Mouse (Mus musculus): ENCODE data around the gene Cdk5rap1.

Gene Cdk5rap1

GRCm38 (mm10) chr2:154372842-154373500, at the start of gene Cdk5rap1:
TSS of gene Cdk5rap1 (minus strand) at chr2:154373010.
- no peak for DNase-seq (ENCODE audit: low spot score in 2 of 2)

DNA sequence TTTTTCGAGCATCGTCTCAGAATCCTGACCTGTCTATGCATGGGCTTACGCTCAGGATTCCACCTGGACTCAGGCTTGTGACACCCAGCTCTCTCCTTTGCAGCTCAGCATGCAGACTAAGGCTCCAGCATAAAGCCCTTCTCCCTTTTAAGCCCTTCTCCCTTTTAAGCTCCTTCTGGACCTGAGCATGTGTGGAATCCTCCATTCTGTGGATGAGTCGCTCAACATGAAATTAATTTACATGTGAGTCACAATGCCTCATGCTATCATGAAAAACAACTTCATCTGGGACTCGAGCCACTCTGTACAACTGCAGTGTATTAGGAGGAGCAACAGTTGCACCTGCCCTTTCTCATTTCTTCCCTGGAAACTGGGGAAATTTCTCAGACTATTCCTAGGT, 49.4 kb upstream of the Cdk5rap1 start:
- no peak for DNase-seq (ENCODE audit: low spot score in 2 of 2)

GRCm38 (mm10) chr2:154420942-154421731, 48.3 kb upstream of the Cdk5rap1 start:
- DNase-seq (ENCODE audit: low spot score in 2 of 2) = no peak

GRCm38 (mm10) chr2:154419631-154420515, 47.1 kb upstream of the Cdk5rap1 start:
- DNase-seq (ENCODE audit: low spot score in 2 of 2) = no peak

GRCm38 (mm10) chr2:154418001-154418400, 45.2 kb upstream of the Cdk5rap1 start:
- DNase-seq (ENCODE audit: low spot score in 2 of 2) = no peak

DNA sequence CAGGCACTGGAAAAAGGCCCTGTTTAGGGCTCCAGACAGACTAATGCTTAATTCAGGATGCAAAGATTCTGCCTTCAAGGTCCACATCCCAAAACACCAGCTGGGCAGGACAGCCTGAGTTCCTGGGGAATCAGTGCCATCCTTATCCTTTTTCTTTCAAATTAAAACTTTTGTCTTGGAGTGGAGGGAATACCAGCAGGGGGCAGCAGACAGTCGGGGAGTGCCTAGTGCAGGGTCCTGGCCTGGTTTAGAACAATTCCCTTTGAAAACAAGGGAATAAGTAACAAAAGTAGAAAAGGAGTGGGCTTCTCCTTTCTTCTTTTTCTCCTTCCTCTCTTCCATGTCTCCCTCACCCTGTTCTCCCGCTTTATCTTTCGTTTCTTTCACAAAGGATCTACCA, 44.3 kb upstream of the Cdk5rap1 start:
- DNase-seq (ENCODE audit: low spot score in 2 of 2) = peak in 1 of 2 experiments; percentile 67

DNA sequence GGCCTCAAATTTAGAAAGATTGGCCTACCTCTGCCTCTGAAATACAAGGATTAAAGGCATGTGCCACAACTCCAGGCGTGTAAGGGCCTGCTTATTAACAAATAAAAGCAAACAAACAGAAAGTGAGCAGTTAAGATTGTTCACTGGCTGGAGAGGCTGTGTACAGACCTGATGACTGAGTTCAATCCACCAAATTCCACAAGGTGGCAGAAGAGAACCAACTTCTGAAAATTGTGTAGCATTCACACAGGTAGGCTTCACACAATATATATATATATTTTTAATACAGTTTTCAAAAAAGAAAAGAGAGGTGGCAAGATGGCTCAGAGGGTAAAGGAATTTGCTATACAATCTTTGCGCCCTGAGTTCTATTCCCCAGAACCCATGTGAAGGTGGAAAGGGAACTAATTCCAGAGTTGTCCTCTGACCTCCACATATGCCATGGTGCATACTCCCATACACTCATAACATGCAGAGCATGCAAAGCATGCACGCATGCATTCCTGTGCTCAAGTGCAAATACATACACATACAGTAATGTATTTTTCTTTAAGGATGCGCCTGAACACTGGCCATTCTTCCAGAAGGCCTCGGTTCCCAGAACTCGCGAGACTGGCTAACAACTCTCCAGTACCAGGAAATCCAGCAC, 39.3 kb upstream of the Cdk5rap1 start:
- DNase-seq (ENCODE audit: low spot score in 2 of 2) = no peak

GRCm38 (mm10) chr2:154410355-154410754, 37.5 kb upstream of the Cdk5rap1 start:
- DNase-seq (ENCODE audit: low spot score in 2 of 2) = no peak

- peak; percentile 75 to 81 for DNase-seq (ENCODE audit: low spot score in 2 of 2)
Observed at GRCm38 (mm10) chr2:154407643-154408445, 35.0 kb upstream of the Cdk5rap1 start, which contains the start of gene Snta1. TSS of gene Snta1 (minus strand) at chr2:154408099.

DNA sequence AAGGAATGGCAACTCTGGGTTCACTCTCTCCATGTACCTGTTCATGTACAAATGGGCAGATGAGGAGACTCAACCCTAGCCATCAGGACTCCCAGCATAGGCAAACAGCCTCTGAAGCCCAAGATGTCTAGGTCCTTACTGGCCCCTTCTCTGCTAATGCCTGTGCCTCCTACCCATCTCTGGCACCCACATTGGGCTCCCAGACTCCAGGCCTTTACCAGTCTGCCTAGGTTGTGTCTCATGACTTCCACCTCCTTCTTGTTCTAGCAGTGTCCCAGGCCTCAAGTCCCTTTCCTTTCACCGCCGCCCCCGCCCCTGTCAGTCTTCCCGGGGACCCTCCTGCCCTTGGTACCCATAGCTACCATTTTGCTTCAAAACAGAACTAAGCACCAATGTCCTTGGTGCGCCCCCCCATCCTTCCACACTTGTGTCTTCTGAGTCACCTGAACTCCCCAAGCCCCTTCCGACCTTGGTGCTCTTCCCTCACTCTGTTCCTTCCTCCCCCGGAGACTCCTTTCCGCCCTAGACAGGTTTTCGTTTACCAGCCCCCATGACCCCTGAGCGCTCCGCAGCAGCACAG, 34.3 kb upstream of the Cdk5rap1 start:
- DNase-seq (ENCODE audit: low spot score in 2 of 2) = no peak

GRCm38 (mm10) chr2:154405447-154405994, 32.7 kb upstream of the Cdk5rap1 start:
- DNase-seq (ENCODE audit: low spot score in 2 of 2) = no peak

DNA sequence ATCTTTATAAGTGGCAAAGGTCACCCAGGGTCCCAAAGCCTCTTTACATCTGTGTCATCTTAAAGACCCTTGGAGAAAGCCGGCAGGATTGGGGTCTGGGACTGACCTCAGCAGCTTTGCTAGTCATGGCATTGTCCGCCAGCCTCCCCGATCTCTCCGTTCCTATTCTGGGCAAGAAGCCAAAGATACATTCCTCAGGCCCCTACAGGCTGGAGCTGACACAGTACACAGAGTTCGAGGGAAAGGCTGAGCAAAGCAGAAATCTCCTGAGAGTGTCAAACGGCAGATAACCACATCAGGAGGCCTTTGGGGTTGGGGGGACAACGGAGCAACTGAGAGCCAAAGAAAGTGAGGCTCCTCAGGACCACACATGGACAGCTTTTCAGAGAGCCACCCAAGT, 30.0 kb upstream of the Cdk5rap1 start:
- no peak for DNase-seq (ENCODE audit: low spot score in 2 of 2)

GRCm38 (mm10) chr2:154401976-154402375, 29.2 kb upstream of the Cdk5rap1 start:
- no peak for DNase-seq (ENCODE audit: low spot score in 2 of 2)

- DNase-seq (ENCODE audit: low spot score in 2 of 2) = peak in 1 of 2 experiments; percentile 51
Observed at GRCm38 (mm10) chr2:154399325-154399724, 26.5 kb upstream of the Cdk5rap1 start.

GRCm38 (mm10) chr2:154398267-154398666, 25.5 kb upstream of the Cdk5rap1 start:
- DNase-seq (ENCODE audit: low spot score in 2 of 2) = no peak

DNA sequence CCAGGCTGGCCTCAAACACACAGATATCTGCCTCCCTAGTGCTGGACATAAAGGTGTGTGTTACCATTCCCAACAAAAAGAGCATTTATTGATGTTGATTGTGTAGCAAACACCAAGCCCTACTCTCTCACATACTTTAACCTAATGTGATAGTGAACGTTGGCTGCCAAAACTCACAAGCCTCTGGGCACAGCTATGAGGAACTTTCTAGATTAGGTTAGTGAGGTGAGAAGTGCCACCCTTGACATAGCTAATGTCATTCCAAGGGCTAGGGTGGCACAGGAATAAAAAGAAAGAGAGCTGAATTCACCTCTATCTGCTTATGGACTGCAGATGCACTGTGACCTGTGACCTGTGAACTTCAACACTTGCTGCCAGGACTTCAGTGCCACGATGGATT, 23.7 kb upstream of the Cdk5rap1 start:
- no peak for DNase-seq (ENCODE audit: low spot score in 2 of 2)

- DNase-seq (ENCODE audit: low spot score in 2 of 2) = no peak
Observed at GRCm38 (mm10) chr2:154394602-154395001, 21.8 kb upstream of the Cdk5rap1 start.

- peak in 1 of 2 experiments; percentile 52 for DNase-seq (ENCODE audit: low spot score in 2 of 2)
Observed at GRCm38 (mm10) chr2:154390180-154390964, 17.6 kb upstream of the Cdk5rap1 start.

GRCm38 (mm10) chr2:154379103-154379502, 6.3 kb upstream of the Cdk5rap1 start:
- peak; percentile 63 to 89 for DNase-seq (ENCODE audit: low spot score in 2 of 2)
